Mouse (Mus musculus) right cerebral cortex, adult 18-20 months (tissue): ENCODE data around the gene Fam161b.
"Not testable (repeated sequence)": the region's sequence is repeated elsewhere in the genome, so short reads cannot be mapped to it uniquely, and the experiment has no call there.

Experiments
- DNase-seq: peaks from one replicate; pipeline ENCODE4 v3.0.0; 2022; ENCODE audit warnings: mixed read lengths

Gene Fam161b

DNA sequence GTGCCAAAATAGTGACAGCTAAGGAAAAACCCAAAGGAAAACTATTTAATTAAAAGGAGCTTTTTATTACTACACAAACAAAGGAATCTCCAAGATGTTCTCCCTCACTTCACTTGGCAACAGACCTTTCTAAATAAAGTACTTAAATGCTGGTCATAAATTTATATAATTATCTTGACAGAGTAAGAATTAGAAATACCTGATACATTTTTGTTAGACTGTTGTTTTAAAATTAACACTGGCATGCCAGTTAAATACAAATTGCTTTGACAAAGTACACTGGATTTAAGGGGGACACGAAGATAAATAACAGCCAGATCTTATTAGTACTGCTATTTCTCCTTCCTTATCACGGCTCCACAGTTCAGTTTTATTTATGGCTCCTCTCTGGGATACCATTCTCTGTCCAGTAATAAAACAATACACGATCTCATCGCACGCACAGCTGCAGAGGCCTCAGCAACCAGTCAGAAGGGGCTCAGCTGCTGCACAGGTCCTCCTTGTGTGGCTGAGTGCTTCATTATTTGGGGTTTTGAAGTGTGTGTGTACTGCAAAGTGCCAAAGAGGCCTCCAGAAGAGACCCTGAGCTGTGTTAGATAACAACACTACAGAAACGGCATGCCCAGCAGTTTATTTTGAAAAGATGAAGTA, 12.3 kb upstream of the Fam161b start:
- no peak for DNase-seq

GRCm38 (mm10) chr12:84371647-84372046, 10.0 kb upstream of the Fam161b start:
- DNase-seq, result no peak

GRCm38 (mm10) chr12:84366971-84367370, 5.3 kb upstream of the Fam161b start:
- DNase-seq, result no peak

DNA sequence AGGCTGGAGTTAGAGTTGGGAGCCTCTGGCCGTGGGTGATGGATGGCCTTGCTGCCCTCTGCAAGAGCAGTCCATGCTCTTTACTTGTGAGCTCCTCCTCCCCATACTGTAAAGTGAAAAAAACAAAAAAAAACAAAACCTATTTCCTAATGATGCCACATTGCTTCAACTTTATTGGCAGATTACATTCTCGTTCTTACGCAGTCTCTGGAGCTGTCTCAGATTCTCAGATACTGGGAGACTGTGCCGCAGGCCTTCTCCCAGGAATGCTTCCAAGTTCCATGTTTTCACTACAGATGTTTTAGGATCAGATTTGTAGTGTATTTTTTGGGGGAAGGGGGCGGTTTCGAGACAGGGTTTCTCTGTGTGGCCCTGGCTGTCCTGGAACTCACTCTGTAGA, 3.5 kb upstream of the Fam161b start:
- no peak for DNase-seq

DNA sequence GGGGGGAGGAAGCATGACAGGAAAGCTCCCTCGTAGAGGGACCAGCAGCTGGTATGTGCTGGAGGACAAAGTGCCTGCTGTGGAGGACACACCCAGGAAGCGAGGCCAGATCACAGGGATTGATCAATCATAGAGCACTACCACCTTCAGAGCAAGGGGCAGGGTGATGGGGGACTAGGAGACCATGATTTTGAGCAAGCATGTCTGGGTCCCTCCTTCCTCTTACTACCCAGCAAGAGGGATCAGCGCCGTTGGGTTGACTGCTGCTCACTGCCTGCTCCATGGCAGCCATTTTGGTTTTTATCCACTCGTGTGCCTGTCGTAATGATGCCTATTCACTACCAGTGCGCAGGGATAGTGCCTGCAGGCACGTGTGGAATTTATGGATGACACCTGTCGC, 2.7 kb upstream of the Fam161b start:
- DNase-seq, result no peak

- DNase-seq, result no peak
Observed at GRCm38 (mm10) chr12:84362872-84363271, 1.2 kb upstream of the Fam161b start.

- DNase-seq, result not testable (repeated sequence)
Observed at GRCm38 (mm10) chr12:84358699-84359098, 2.9 kb downstream of the Fam161b start.

- no peak for DNase-seq
Observed at GRCm38 (mm10) chr12:84347192-84347591, 14.4 kb downstream of the Fam161b start.

GRCm38 (mm10) chr12:84336963-84337625, 24.5 kb downstream of the Fam161b start:
- DNase-seq, result no peak

GRCm38 (mm10) chr12:84327111-84327512, 34.5 kb downstream of the Fam161b start:
- no peak for DNase-seq

DNA sequence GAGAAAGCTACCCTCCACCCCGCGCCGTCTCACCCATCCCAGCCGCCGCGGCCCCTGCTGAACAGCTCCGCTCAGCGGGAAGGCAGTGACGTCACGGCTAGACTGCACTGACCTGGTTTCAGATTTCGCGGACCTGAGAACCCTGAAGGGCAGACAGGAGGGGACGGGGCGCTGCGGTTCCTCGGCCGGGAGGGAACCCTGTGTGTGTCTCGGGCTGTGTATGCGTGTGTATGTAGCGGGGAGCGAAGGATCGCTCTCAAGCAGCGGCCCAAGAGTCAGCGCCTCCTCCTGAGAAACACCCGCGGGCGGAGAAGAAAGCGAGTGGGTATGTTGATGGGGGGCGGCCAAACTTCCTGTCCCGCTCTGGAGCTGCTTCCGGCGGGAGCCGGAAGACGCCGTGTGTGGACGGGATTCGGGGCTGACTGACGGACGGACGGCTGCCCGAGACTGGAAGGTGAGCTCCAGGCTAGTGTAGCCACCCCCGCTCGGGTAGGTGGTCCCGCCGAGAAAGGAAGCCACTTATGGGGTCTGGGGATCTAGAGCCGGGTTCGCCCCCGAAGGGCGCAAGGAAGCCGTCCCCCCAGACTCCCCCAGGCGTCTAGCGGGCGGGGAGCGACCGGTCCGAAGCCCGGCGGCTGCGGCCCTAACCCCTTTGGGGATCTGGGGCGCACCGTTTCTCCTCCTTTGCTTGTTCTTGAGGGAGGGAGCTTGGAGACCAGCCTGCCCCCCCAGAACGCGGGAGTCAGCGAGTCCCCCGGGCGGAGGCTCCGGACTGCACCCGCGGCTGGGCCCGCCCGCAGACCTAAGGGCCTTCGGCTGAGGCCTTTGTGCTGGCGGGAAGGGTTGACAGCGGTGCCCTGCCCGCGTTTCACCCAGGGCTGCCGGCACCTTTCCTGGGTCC, 44.7 kb downstream of the Fam161b start, which contains the start of gene Zfp410:
Gene Zfp410 (plus strand): TSS at position 132 of the 901 bp plus-strand sequence.
- DNase-seq, result peak; percentile 85

DNA sequence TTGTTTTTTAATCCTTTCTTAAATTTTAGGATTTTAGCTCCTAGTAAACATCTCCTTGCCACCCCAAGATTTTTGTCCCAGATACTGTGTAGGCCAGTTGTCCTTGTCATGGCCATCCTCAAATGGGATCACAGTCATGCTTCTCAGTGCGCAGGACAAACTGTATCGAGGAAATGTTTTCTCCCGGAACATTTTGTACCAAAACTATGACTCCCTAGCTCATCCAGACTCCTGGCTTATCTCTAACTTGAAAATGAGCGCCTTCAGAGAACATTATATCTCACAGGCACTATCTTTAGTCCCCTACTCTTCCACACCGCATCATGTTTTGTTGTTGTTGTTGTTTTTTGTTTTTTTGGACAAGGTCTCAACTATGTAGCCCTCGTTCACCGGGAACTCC, 45.6 kb downstream of the Fam161b start:
- DNase-seq, result no peak

GRCm38 (mm10) chr12:84311306-84311705, 50.3 kb downstream of the Fam161b start:
- no peak for DNase-seq

DNA sequence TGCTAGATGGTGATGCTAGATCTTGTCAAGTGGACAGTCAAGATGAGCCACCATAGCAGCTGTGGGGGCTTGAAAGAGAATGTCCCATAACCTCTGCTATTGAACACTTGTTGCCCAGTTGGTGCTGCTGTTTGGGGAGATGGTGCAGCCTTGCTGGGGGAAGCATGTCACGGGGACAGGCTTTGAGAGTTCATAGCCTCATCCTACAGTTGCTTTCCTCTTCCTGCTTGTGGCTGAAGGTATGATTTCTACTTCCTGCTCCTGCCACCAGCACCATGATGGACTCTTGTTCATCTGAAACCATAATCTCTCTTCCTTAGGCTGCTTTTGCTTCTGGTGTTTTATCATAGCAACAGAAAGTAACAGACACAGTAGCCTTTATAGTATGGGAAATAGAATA, 57.1 kb downstream of the Fam161b start:
- no peak for DNase-seq

GRCm38 (mm10) chr12:84304101-84304500, 57.5 kb downstream of the Fam161b start:
- DNase-seq, result no peak

GRCm38 (mm10) chr12:84299265-84299664, 62.4 kb downstream of the Fam161b start:
- no peak for DNase-seq

DNA sequence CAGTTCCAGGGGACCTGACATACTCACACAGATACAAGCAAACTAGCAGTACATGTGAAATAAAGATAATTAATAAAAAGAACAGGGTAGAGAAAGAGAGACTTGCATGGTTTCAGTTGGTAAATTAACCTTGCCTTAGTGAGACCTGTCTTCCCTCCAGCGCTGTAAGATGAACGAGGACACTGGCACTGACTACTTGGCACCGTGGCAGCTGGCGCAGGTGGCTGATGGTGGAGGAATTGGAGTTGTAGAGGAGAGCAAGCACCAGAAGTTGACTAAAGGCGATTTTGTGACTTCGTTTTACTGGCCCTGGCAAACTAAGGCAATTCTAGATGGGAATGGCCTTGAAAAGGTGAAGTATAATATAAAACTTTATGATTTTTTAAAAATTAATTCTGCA, 63.8 kb downstream of the Fam161b start:
- DNase-seq, result no peak
